Mouse (Mus musculus) bone marrow macrophage, adult 2 months (primary cell): ENCODE measurements around the gene Olfr541. TPM values are rescaled to one million over a fixed set of nuclear protein-coding genes. Genes with fewer than 3 reads are reported as not detected.
"Not testable (repeated sequence)": the region's sequence is repeated elsewhere in the genome, so short reads cannot be mapped to it uniquely, and the experiment has no call there.

Experiments used
- H3K27ac ChIP-seq: 2 replicates; pipeline ENCODE4 v1.5.1; 2012; ENCODE audit warnings: low read depth, low read length; ENCODE audit not compliant: insufficient read depth
- H3K4me1 ChIP-seq: 2 replicates; pipeline ENCODE4 v1.6.1; 2012; ENCODE audit warnings: low read length; ENCODE audit not compliant: control insufficient read depth, insufficient read depth
- H3K4me3 ChIP-seq: 2 replicates; pipeline ENCODE4 v1.5.1; 2012; ENCODE audit warnings: mild to moderate bottlenecking, low read length, moderate library complexity; ENCODE audit not compliant: insufficient read depth
- CTCF ChIP-seq: IDR thresholded peaks from 2 replicates; pipeline ENCODE4 v1.5.1; 2012; ENCODE audit warnings: low read depth, mild to moderate bottlenecking, low read length, moderate library complexity
- POLR2A ChIP-seq: IDR thresholded peaks from 2 replicates; pipeline ENCODE4 v1.6.1; 2012; ENCODE audit warnings: mild to moderate bottlenecking, low read depth, low read length, borderline replicate concordance
- polyA plus RNA-seq: library from polyadenylated mRNA; stranded (reverse); fragments of >200 nt; gene quantifications from 2 replicates; pipeline ENCODE4 v1.2.4, GENCODE M21; 2012; ENCODE audit not compliant: missing spikeins, insufficient read depth, insufficient read length

Gene Olfr541
- polyA plus RNA-seq = not detected in 2 replicates

DNA sequence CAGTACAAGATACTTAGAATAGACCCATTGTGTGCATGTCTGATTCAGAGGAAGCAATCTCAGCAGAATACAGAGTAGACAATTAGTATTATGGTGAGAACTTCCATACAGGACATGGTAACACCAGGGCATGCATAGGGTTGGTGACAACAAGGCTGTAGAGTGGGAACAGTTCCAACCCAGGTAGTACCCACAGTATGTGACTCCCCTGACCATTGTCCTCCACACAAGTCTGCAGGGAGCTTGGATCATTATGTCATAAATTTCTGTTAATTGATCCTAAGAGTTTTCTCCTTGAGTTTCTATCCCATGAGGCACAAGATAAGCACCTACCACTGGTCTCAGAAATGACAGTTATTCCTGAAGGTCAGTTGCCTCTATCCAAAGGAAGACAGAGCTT is at the start of gene Olfr541:
Olfr541 (plus strand) TSS at position 301 of the 400 bp plus-strand sequence.
- TF ChIP-seq CTCF = no peak
- TF ChIP-seq POLR2A = no peak
- Histone ChIP-seq H3K4me3 (no peak within 1 kb of the TSS), H3K4me1 (no peaks in the 10 kb centered on the region), H3K27ac (no peak within 1 kb of the TSS)

DNA sequence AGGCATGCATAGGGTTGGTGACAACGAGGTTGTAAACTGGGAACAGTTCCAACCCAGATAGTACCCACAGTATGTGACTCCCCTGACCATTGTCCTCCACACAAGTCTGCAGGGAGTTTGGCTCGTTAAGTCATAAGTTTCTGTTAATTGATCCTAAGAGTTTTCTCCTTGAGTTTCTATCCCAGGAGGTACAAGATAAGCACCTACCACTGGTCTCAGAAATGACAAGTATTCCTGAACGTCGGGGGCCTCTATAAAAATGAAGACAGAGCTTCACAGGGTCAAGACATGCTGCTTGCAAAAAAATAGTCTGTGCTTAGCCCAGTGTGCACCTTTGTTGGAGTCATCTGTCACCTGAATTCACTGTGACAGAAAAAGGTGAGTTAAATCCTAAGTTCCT is 37.4 kb upstream of the Olfr541 start, which contains the start of gene Olfr539:
Olfr539 (plus strand) TSS at position 301 of the 400 bp plus-strand sequence.
- H3K27ac ChIP-seq = no peak within 1 kb of the TSS
- no peak for TF ChIP-seq CTCF
- TF ChIP-seq POLR2A = no peak
- no peaks in the 10 kb centered on the region for H3K4me1 ChIP-seq
- no peak within 1 kb of the TSS for H3K4me3 ChIP-seq

GRCm38 (mm10) chr7:140670693-140671092 is 26.4 kb upstream of the Olfr541 start:
- H3K4me3 ChIP-seq, H3K4me1 ChIP-seq: not testable (repeated sequence)

DNA sequence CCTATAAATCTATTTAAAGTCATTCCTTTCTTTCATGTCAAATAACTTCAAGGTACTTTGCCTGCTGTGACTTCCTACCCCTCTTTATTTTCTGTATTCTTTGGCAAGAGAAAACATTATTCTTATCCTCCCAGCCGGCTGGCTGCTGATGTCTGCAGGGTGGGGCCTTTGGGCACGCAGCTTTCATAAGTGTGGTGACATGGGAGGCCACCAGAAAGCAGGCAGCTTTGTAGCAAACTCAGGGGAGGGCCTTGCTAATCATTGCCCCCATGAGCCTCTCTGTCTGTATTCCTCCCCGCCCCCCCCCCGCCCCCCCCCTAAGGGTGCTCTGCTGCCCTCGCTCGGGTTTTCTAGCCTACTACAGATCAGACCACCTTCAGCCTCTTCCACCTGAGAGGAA is 21.2 kb upstream of the Olfr541 start:
- no peak overlapping the region for H3K4me3 ChIP-seq
- no peaks in the 10 kb centered on the region for H3K4me1 ChIP-seq
- no peak overlapping the region for H3K27ac ChIP-seq
- TF ChIP-seq POLR2A = no peak
- TF ChIP-seq CTCF = no peak

More at GRCm38 (mm10) chr7:140670693-140671092, 26.4 kb upstream of the Olfr541 start:
- H3K27ac ChIP-seq = not testable (repeated sequence)

DNA sequence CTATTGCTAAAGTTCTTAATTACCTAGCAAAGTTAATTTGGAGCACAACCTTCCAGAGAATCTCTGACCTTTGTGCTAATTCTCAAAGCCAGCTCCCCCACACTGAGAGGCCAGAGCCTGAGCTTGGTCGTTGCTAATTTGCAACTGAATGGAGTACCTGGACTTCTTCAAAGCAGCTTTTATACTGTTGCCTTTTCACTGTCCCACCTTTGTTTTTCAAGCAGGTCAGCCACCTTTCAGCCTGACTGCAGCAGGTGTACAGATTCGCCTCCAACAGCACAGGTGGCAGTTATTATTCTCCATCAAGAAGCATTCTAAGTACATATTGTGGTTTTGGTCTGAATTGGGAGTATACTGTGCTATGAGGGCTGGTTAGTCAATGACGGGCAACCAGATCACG is 17.5 kb upstream of the Olfr541 start:
- not testable (repeated sequence) for H3K27ac ChIP-seq, H3K4me1 ChIP-seq, H3K4me3 ChIP-seq

GRCm38 (mm10) chr7:140681651-140682050 is 15.4 kb upstream of the Olfr541 start, which contains the start of gene Olfr45:
Gene Olfr45, plus strand, starts transcription at chr7:140681951.
- H3K4me1 ChIP-seq = no peaks in the 10 kb centered on the region
- no peak for TF ChIP-seq POLR2A
- no peak for TF ChIP-seq CTCF
- H3K4me3 ChIP-seq = no peak within 1 kb of the TSS
- H3K27ac ChIP-seq = no peak within 1 kb of the TSS

DNA sequence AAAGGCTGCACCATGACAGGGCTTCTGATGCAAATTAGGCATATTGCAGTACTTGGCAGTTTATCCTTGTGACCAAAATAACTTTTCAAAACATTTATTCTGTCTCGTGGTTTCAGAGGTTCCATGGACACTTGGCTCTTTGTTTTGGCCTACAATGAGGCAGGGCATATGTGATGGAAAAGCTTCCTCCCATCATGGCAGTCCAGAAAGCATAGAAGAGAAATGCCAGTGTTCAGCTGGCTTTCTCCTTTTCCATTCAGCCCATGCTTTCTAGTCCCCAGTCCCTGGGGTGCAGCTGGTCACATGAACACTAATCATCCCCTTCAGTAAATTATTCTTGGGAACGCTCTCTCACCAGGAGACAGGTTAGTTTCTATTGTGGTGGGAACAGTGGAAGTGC is 9.3 kb downstream of the Olfr541 start:
- Histone ChIP-seq H3K27ac (no peak overlapping the region), H3K4me3 (no peak overlapping the region), H3K4me1 (no peaks in the 10 kb centered on the region)
- no peak for TF ChIP-seq POLR2A
- TF ChIP-seq CTCF = no peak

GRCm38 (mm10) chr7:140707536-140708284 is 10.6 kb downstream of the Olfr541 start:
- no peak overlapping the region for H3K4me3 ChIP-seq
- no peak overlapping the region for H3K27ac ChIP-seq
- no peaks in the 10 kb centered on the region for H3K4me1 ChIP-seq
- TF ChIP-seq POLR2A (no peak), CTCF (no peak)

GRCm38 (mm10) chr7:140717155-140718055 is 20.3 kb downstream of the Olfr541 start:
- Histone ChIP-seq H3K27ac (no peak overlapping the region), H3K4me1 (no peaks in the 10 kb centered on the region), H3K4me3 (no peak overlapping the region)
- TF ChIP-seq CTCF = no peak

GRCm38 (mm10) chr7:140721095-140721494 is 24.0 kb downstream of the Olfr541 start:
- Histone ChIP-seq H3K4me3 (no peak overlapping the region), H3K4me1 (no peaks in the 10 kb centered on the region), H3K27ac (no peak overlapping the region)
- no peak for TF ChIP-seq POLR2A
- TF ChIP-seq CTCF = no peak
